Mouse (Mus musculus) ES-E14 (cell line): Measurements from ENCODE around the gene Gm13271.

Experiments
- CHD2 ChIP-seq: IDR thresholded peaks from 2 replicates; pipeline ENCODE4 v1.6.1; 2014; ENCODE audit warnings: mild to moderate bottlenecking, low read depth, low read length, inconsistent platforms
- HCFC1 ChIP-seq: IDR thresholded peaks from 2 replicates; pipeline ENCODE4 v1.6.1; 2012; ENCODE audit warnings: low read length, inconsistent platforms, borderline replicate concordance; ENCODE audit not compliant: insufficient read depth
- MAFK ChIP-seq: IDR thresholded peaks from 2 replicates; pipeline ENCODE4 v1.6.1; 2014; ENCODE audit warnings: mild to moderate bottlenecking, low read depth, low read length, inconsistent platforms; ENCODE audit not compliant: insufficient read depth
- ZC3H11A ChIP-seq: IDR thresholded peaks from 2 replicates; pipeline ENCODE4 v1.6.1; 2012; ENCODE audit warnings: low read depth, mild to moderate bottlenecking, inconsistent platforms, low read length, borderline replicate concordance
- ZNF384 ChIP-seq: IDR thresholded peaks from 2 replicates; pipeline ENCODE4 v1.6.1; 2012; ENCODE audit warnings: low read depth, low read length, inconsistent platforms

GRCm38 (mm10) chr4:88714281-88714680 lies 40.4 kb upstream of the Gm13271 start:
- TF ChIP-seq ZC3H11A (no peak), HCFC1 (no peak), CHD2 (no peak), MAFK (no peak), ZNF384 (no peak)
